Mouse (Mus musculus) retina, embryonic 14.5 days (tissue): ENCODE measurements at regions not wholly inside any gene's neighbourhood (a gene's known extent, or its start where the extent isn't known, plus 50 kb on each side); places are given as distances from the start of the nearest gene placed in this dataset.

Source experiments
- DNase-seq: peaks from one replicate; pipeline ENCODE4 v3.0.0-alpha.2; 2015; ENCODE audit warnings: low spot score

- no peak for DNase-seq
These were observed 137.4 kb upstream of the Plcz1 start for GRCm38 (mm10) chr6:140178425-140179193.

- DNase-seq: no peak
These were observed 131.5 kb upstream of the Plcz1 start for GRCm38 (mm10) chr6:140172716-140173115.

- DNase-seq: no peak
These were observed 128.6 kb upstream of the Plcz1 start for GRCm38 (mm10) chr6:140169836-140170235.

GRCm38 (mm10) chr6:140167182-140167581 is 125.9 kb upstream of the Plcz1 start:
- DNase-seq: no peak

GRCm38 (mm10) chr6:140162729-140163128 is 121.5 kb upstream of the Plcz1 start:
- no peak for DNase-seq

- no peak for DNase-seq
These were observed 120.2 kb upstream of the Plcz1 start for GRCm38 (mm10) chr6:140161482-140161881.

GRCm38 (mm10) chr6:140160946-140161345 is 119.7 kb upstream of the Plcz1 start:
- DNase-seq: no peak

- no peak for DNase-seq
These were observed 117.7 kb upstream of the Plcz1 start for GRCm38 (mm10) chr6:140158986-140159385.

GRCm38 (mm10) chr6:140157375-140157774 is 116.1 kb upstream of the Plcz1 start:
- DNase-seq: no peak

GRCm38 (mm10) chr6:140152418-140153176 is 111.3 kb upstream of the Plcz1 start:
- DNase-seq: no peak

GRCm38 (mm10) chr6:140148628-140149245 is 107.5 kb upstream of the Plcz1 start:
- peak; percentile 7 for DNase-seq

- DNase-seq: peak; percentile 20
These were observed 106.9 kb upstream of the Plcz1 start for GRCm38 (mm10) chr6:140148138-140148537.

- peak; percentile 31 for DNase-seq
These were observed 106.5 kb upstream of the Plcz1 start for GRCm38 (mm10) chr6:140147711-140148110.

GRCm38 (mm10) chr6:140133734-140134133 is 92.5 kb upstream of the Plcz1 start:
- DNase-seq: no peak

GRCm38 (mm10) chr6:140126645-140127044 is 85.4 kb upstream of the Plcz1 start:
- DNase-seq: no peak

- DNase-seq: no peak
These were observed 72.8 kb upstream of the Plcz1 start for GRCm38 (mm10) chr6:140114024-140114423.

- no peak for DNase-seq
These were observed 70.8 kb upstream of the Plcz1 start for GRCm38 (mm10) chr6:140112054-140112453.

GRCm38 (mm10) chr6:140108083-140108482 is 66.8 kb upstream of the Plcz1 start:
- no peak for DNase-seq

- DNase-seq: no peak
These were observed 66.4 kb upstream of the Plcz1 start for GRCm38 (mm10) chr6:140107628-140108027.

- no peak for DNase-seq
These were observed 64.9 kb upstream of the Plcz1 start for GRCm38 (mm10) chr6:140106141-140106540.

GRCm38 (mm10) chr6:140102043-140102442 is 60.8 kb upstream of the Plcz1 start:
- DNase-seq: no peak

- DNase-seq: peak; percentile 22
These were observed 54.2 kb upstream of the Plcz1 start for GRCm38 (mm10) chr6:140095416-140095815.
